Mouse (Mus musculus) brain, embryonic 14.5 days (tissue): ENCODE results near the gene Ext2. TPM values are rescaled to one million over a fixed set of nuclear protein-coding genes. Genes with fewer than 3 reads are reported as not detected.

ENCODE experiments used
- DNase-seq: peaks from one replicate; pipeline ENCODE4 v3.0.0-alpha.2; 2011; ENCODE audit warnings: low read depth
- CTCF ChIP-seq: fragments of 200-500 bp; IDR thresholded peaks from 2 replicates; pipeline ENCODE4 v1.5.1; 2012; ENCODE audit warnings: inconsistent platforms, mild to moderate bottlenecking, moderate library complexity, borderline replicate concordance; ENCODE audit not compliant: insufficient read depth, insufficient read length; ENCODE audit errors: extremely low read depth
- POLR2A ChIP-seq: fragments of 200-500 bp; IDR thresholded peaks from 2 replicates; pipeline ENCODE4 v1.6.1; 2012; ENCODE audit warnings: mild to moderate bottlenecking, inconsistent platforms, borderline replicate concordance; ENCODE audit not compliant: poor library complexity, insufficient read depth, insufficient read length, severe bottlenecking; ENCODE audit errors: extremely low read depth
- polyA plus RNA-seq: library from polyadenylated mRNA; depleted of rRNA; stranded (reverse); fragments of >200 nt; gene quantifications from 2 replicates; pipeline ENCODE4 v1.2.3, GENCODE M21; 2012

Ext2 gene
- polyA plus RNA-seq, 1 experiment: 49.9 TPM

DNA sequence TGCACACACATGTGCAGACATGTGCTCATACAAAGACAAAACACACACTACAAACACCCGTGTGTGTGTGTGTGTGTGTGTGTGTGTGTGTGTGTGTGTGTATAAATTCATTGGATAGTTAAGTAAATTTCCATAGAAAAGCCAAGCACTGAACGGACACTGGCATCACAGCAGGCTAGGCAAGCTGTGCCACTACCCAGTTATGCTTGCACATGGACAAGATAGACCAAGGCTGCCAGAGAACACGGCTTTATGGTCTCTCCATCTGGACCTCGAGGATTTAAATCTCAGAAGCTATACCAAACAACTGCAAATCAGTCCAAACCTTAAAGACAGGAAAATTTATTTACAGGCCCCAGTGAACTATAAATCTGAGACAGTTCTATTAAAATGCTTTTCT lies 40.2 kb downstream of the Ext2 start:
- TF ChIP-seq CTCF (no peak), POLR2A (no peak)
- DNase-seq: no peak

DNA sequence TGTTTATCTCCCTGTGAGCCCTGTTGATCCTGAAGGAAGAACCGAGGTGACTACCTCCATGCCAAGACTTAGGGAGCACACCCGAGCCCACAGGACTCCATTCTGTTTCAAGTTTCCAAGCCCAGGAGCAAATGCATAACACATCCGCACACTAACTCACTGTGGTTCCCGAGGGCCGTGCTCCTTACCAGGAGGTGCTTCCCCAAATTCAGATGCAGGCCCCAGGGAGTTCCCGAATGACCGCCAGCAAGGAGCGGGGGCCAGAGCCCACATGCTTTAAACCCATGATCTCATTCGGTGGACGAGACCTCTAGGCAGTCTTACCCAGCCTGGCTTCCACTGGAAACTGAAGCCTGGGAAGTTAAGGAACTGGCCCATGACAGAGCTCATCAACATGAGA lies 41.8 kb downstream of the Ext2 start:
- TF ChIP-seq POLR2A: no peak
- no peak for TF ChIP-seq CTCF

DNA sequence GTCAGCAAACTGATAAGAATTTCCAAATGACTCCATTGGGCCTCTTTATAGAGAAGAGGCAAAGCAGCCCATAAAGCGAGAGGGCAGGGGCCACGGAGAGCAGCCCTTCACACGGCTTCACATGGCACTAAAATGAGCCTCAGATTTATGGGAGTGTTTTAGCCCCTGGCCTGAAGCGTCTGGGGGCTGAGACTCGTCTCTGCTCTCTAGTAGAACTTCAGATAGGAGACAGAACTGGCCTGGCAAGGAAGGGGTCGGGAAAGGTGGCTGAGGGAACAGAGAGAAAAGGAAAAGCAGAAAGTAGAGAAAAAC lies 42.5 kb downstream of the Ext2 start:
- no peak for DNase-seq
- TF ChIP-seq POLR2A (no peak), CTCF (no peak)

More for the DNA sequence above, 41.8 kb downstream of the Ext2 start:
- DNase-seq: no peak

DNA sequence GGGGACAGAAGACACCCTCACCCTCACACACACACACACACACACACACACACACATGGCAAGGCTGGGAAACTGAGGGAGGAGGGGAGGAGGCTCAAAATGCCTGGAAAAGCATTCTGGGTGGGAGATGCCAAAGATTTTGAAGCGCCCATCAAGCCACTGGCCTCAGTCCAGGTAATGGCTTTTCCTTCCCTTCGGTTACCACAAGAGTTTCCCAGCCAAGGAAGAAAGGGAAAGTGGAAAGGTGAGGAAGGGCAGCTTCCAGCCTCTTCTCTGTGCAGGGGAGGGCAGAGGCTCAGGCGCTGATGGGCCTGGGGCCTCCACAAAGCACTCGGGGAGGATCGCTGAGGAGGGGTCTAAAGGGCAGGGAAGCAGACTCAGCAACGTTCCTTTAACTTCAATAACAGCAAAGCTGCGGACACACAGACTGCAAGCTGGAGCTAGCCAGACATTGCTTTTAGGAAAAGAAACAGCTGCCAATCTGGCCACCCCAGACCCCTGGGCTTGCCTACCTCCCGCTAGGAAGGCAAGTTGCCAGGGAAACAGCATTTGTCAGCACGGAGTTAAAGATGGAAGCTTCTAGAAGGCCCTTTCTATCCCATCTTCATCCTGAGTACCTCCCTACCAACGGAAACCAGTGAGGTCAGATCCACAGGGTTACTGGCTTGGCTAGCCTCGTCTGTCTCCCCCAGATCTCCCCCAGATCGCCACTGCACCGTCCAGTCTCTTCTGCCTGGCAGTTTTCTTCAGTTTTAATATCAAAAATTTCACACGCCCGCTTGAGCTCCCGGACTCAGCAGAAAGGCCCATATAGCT lies 43.1 kb downstream of the Ext2 start:
- peak; percentile 48 for DNase-seq
- TF ChIP-seq CTCF: no peak
- no peak for TF ChIP-seq POLR2A

DNA sequence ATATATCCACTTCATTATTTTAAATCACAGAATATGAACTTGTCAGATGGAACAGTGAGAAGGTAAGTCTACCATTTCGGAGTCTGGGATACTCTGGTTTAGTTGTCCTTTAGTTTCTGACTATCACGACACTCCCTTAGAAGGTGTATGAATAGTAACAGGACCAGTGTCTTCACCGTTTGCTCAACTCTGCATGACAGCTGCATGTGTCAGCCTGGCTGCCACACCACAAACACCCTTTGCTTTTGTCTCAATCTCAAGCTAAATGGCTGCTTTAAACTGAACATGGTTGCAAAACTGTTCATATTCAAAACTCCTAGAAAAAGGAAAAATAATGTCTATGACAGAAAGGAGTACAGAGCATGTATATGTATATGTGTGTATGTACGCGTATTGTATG lies 43.8 kb downstream of the Ext2 start:
- no peak for DNase-seq
- TF ChIP-seq POLR2A: no peak
- no peak for TF ChIP-seq CTCF

- no peak for DNase-seq
- TF ChIP-seq POLR2A (no peak), CTCF (no peak)
Measured at GRCm38 (mm10) chr2:93777056-93777430, 45.3 kb downstream of the Ext2 start.

GRCm38 (mm10) chr2:93776267-93777055 lies 45.9 kb downstream of the Ext2 start:
- no peak for TF ChIP-seq CTCF
- no peak for TF ChIP-seq POLR2A
- DNase-seq: peak; percentile 29

- DNase-seq: no peak
- TF ChIP-seq CTCF: no peak
- TF ChIP-seq POLR2A: no peak
Measured at GRCm38 (mm10) chr2:93775431-93775830, 46.9 kb downstream of the Ext2 start.

DNA sequence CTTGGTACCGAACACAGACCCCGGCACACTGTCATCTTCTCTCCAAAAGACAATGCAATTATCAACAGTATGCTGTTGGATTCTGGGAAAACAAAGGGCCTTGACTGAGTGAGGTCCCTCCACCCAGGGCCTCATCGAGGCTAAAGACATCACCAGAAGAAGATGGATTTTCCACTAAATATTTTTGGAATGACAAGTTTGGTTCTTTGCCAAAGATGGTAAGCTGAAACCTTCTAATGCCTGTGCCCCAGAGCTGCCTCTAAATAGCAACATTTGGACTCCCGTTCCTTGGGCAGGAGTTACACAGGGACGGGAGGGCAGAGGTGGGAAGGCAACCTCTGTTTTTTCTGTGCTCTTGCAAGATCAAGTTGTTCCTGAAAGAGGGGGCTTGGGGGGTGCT lies 47.4 kb downstream of the Ext2 start:
- no peak for DNase-seq

DNA sequence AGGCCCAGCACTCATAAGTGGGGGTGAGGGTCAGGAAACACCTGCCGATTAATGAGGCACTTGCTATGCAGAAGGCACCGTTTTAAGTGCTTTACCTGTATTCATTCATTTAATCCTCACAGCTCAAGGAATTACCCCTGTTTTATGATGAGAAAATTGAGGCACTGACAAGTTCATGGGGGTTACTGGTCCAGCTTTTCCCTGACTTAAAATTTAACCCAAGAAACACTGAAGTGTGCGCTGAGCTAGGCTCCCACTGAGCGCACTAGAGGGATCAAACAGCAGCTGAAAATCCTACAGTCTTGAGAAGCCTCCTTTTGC lies 49.6 kb downstream of the Ext2 start:
- no peak for TF ChIP-seq POLR2A
- no peak for TF ChIP-seq CTCF
- peak; percentile 53 for DNase-seq

More for the DNA sequence above, 47.4 kb downstream of the Ext2 start:
- TF ChIP-seq POLR2A (no peak), CTCF (no peak)

DNA sequence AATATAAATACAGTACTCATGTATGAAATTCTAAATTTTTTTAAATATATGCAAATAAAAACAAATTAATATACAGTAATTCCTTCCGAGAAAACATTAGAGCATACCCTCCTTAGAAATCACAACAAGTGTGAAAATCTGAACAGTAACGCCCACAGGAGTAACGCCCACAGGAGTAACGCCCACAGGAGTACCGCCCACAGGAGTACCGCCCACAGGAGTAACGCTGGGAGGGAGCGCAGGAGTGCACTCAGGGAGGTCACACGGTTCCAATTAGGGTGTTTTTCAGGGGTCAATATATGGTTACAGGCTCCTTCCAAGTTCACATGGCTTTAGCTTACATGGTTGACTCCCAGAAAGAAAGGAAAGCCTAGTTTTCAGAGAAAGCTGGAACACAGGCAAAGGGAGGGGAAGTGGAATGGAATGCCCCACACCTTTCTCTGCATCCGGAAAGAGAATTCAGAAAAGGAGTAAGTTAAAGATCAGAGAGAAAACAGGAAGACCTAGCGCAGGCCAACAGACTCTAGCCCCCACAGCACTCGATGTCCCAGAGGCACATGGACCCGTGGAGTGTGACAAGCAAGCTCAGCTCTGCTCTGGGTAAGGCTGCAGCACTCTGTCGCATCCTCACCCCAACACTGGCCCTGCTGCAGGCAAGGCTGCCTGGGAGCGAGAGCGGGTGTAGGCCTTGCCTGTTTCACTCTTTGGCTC lies 50.2 kb downstream of the Ext2 start:
- no peak for DNase-seq
- no peak for TF ChIP-seq CTCF
- no peak for TF ChIP-seq POLR2A

GRCm38 (mm10) chr2:93770895-93771294 lies 51.5 kb downstream of the Ext2 start:
- no peak for TF ChIP-seq CTCF
- TF ChIP-seq POLR2A: no peak

DNA sequence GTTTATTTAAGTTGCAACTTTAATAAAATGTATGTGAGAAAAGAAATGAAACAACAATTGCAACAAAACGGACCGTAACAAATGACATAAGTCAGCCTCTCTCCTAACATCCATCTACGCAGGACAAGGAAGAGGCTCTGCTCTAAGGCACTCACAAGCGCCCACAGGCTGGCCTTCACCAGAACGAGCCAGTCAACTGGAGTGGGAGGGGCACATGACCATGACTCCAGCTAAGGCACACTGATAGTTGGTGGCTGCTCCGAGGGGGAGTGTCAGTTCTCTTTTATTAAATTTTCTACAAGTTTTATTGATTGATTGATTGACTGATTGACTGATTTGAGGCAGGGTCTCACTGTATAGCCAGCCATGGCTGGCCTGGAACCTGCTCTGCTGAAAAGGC lies 52.5 kb downstream of the Ext2 start:
- DNase-seq: no peak
- TF ChIP-seq CTCF (no peak), POLR2A (no peak)

More at GRCm38 (mm10) chr2:93770895-93771294, 51.5 kb downstream of the Ext2 start:
- no peak for DNase-seq
